Mouse (Mus musculus): ENCODE results near the gene Zfp456.
"Not testable (repeated sequence)": the region's sequence is repeated elsewhere in the genome, so short reads cannot be mapped to it uniquely, and the experiment has no call there.

Gene Zfp456

DNA sequence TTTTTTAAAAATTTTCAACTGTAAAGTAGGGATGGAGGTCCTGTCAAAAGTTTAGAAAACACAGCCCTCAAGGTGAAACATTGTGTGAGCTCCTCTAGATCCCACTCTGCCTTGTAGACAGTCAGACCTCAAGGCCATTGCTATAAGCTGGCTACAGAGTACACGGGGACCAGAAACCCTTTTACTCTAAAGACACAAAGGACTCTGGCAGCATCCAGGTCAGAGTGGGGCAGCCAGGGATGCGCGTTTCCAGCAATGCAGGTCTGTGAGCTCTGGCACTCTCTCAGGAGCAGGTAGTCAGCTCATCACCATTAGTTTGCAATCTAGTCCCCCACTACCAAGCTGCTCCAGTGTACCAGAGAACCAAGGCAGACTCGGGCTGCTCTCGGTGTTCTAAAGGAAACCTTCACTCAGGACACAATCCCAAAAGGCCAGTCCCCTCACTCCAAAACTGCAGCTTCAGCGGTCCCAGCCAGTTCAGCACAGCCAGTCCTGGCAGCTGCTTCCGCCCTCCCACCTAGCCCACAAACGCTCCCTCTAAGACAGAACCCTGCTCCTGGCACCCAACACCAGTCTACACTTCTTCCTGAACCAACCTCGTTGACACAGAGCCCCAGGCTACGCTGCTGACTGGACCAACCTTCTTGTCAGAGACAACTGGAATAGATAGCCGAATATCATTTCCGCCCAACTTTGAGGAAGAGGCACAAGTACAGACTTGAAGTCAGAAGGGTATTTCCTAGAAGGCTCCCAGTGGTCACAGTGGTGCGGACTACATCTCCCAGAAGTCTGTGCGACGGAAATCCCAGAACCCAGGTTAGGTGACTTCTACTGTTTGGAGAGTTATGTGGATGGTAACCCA lies at the start of gene Zfp456, which contains the start of gene Gm28041:
Zfp456 (minus strand) TSS at position 761 of the 862 bp plus-strand sequence.
Gm28041 (minus strand) TSS at position 684 of the 862 bp plus-strand sequence.
- peak; percentile 57 for DNase-seq (ENCODE audit: low read depth, low spot score)

DNA sequence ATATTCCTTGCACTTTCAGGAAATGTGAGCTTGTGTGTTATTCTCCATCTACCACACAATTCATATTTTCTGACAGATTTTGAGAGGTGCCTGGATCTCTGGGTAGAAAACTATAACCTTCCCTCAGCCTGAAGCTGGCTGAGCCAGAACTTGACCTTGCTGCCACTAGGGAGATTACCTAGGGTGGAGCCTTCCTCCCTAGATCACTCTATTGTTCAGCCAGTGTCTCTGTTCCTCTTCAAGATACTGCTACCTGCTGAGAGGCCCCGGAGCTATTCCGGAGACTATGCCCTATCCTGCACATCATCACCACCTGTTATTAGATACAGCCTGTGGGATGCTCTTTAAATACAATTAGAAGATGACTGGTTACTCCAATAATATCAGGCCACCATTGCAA lies 46.9 kb upstream of the Zfp456 start:
- DNase-seq (ENCODE audit: low read depth, low spot score) = not testable (repeated sequence)

DNA sequence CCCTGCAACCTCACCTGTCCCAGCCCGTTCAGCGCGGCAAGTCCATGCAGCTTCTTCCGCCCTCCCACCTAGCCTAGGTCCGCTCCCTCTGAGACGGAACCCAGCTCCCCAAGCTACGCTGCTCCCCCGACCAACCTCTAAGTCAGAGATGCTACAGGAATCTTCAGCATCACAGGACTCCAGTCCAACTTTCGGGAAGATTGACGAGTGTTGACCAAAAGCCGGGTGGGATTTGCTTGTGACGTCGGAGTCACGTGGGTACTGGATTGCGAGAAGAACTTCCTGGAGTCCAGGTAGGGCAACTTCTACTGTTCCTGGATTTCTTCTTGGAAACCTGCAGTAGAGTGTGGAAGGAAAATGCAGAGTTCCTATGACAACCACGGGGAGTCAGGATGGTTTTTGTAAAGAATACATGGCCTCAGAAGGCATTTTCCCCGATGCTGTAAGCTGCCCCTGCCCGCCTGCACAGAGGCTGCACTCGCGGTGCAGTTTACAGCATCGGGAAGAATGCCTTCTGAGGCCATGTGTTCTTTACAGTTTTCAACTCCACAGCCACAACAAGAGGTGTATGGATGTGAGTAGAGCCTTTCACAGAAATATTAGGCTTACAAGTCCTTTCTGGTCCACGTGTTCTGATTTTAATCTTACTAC lies 45.7 kb upstream of the Zfp456 start, which contains the start of gene Zfp459:
Zfp459 (minus strand) TSS at position 212 of the 651 bp plus-strand sequence.
- DNase-seq (ENCODE audit: low read depth, low spot score) = no peak

DNA sequence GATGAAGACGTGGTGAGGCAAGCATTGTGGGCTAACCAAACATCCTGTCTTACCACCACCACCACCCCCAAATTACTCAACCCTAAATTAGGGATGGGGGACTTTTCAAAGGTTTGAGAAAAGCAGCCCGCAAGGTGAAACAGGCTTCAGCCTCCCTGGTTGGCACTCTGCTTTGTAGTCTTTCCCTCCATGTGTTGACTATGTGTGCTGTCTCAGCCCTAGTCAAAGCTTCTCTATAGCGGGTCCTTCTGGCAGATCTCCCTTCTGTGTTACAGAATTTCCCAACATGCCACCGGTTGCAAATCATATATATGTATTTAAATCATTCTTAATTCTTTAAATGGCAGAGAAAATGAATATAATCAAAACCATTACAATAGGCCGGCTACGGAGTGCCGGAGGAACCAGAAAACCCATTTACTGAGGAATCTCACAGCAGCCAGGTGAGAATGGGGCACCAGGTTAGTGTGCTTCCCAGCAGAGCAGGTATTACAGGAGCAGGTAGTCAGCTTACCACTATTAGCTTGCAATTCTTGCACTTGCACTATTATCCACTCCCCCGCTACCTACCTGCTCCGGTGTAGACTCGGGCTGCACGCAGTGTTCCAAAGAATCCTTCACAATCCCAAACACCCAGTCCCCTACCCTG lies 45.1 kb upstream of the Zfp456 start:
- no peak for DNase-seq (ENCODE audit: low read depth, low spot score)

DNA sequence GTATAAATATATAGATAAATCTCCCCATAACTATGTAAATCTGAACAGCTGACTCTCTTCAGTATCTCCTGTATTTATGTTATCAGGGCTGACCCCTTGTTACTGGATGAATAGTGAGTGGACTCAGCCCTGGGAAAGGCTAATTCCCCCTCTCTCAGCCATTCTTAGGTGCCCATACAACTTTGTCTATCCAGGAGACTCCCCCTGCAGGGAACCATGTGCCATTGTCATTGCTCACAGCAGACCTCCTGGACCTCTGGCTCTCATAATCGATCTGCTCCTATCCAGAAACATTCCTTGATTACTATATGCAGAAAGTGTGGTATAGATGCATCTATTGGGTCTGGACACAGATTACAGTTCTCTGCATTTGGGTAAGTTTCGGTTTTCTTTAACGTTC lies 41.2 kb upstream of the Zfp456 start:
- DNase-seq (ENCODE audit: low read depth, low spot score) = no peak

DNA sequence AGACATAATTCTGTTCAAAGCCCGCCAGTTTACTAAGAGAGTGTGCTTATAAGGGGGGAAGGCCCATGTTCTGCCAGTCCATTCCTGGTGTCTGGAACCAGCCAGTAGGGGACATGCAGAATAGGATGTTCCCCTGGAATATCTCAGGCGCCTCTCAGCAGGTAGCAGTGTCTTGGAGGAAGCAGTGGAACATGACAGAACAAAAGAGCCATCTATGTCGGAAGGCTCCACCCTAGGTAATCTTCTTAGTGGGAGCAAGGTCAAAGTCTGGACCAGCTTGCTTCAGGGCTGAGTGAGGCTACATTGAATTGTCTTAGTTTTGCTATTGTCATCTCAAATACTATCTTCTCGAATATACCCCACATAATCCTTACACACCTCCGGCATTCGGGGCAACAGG lies 40.1 kb upstream of the Zfp456 start:
- no peak for DNase-seq (ENCODE audit: low read depth, low spot score)

DNA sequence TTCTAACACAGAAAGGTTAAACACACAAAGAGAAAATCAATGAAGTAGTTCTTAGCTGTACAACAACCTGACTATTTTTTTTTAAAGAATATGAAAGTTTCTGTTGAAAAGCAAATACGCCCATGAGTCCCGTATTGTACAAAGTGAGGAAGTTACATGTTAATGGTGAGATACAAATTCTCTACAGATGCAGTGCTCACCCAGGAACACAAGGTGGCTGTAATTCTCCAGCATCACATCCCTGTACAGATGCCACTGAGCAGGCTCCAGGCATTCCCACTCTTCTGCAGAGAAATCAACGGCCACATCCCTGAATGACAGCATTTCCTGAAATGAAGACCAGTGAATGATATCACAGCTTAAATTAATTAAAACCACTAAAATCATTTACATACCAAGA lies 38.0 kb upstream of the Zfp456 start:
- DNase-seq (ENCODE audit: low read depth, low spot score) = not testable (repeated sequence)

DNA sequence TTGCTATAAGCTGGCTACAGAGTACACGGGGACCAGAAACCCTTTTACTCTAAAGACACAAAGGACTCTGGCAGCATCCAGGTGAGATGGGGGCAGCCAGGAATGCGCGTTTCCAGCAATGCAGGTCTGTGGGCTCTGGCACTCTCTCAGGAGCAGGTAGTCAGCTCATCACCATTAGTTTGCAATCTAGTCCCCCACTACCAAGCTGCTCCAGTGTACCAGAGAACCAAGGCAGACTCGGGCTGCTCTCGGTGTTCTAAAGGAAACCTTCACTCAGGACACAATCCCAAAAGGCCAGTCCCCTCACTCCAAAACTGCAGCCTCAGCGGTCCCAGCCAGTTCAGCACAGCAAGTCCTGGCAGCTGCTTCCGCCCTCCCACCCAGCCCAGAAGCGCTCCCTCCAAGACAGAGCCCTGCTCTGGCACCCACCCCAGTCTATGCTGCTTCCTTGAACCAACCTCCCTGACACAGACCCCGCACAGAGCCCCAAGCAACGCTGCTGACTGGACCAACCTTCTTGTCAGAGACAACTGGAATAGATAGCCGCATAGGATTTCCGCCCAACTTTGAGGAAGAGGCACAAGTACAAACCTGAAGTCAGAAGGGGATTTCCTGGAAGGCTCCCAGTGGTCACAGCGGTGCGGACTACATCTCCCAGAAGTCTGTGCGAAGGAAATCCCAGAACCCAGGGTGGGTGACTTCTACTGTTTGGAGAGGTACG lies 23.7 kb upstream of the Zfp456 start, which contains the start of gene Zfp429:
Zfp429 (minus strand) TSS at position 637 of the 721 bp plus-strand sequence.
- DNase-seq (ENCODE audit: low read depth, low spot score) = peak; percentile 32

DNA sequence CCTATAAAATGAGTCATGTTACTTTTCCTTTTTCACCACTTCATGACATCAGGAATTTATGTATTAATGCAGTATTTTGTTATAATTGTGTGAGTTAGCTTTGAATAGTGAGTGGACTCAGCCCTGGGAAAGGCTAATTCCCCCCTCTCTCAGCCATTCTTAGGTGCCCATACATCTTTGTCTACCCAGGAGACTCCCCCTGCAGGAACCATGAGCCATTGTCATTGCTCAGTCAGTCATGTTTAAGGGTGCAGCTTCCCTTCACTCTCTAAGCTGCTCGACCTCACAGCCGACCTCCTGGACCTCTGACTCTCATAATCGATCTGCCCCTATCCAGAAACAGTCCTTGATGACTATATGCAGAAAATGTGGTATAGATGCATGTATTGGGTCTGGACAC lies 645 bp upstream of the Zfp456 start:
- not testable (repeated sequence) for DNase-seq (ENCODE audit: low read depth, low spot score)

DNA sequence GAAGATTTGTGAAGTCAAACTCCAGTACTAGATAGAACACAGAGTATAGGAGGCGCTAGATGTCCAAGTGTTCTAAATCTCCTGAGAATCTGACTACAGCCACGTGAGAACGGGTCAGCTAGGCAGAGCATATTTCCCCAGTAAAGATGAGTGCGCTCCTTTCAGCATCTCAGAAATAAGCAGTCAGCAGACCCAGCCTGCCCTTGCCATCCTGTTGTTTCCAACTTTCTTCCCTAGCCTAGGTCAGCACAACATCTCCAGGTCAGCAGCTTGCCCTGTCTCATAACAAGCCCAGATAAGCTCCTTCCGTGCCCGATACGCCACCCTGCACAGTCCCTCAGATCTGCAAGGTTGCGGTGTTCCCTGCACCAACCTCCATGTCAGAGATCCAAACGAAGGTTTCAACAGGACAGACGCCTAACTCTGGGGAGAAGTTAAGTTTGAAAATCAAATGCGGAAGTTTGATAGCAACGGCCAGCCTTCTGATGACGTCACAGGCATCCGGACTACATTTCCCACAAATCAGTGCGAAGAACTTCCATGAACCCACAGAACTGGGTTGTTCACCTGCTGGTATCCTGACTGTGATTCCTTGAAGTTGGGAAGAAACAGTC lies 15.4 kb downstream of the Zfp456 start, which contains the start of the genes Gm28044 and Zfp953:
Gm28044 (minus strand) TSS at position 406 of the 614 bp plus-strand sequence.
Zfp953 (minus strand) TSS at position 475 of the 614 bp plus-strand sequence.
- peak; percentile 78 for DNase-seq (ENCODE audit: low read depth, low spot score)

DNA sequence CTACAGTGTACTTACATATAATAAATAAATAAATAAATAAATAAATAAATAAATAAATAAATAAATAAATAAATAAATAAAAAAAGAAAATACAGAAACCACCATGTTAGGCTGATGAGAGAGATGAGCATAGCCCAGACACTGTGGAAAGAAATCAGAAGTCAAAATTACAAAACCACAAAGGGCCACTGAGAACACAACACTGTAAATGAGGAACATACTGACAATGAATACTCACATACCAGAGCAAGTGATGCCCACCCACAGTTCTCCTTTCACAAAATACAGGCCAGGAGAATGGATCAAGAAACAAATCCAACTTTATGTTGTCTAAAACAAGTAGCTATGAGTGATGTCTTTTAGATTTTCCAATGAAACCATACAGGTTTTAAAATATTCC lies 23.8 kb downstream of the Zfp456 start:
- DNase-seq (ENCODE audit: low read depth, low spot score) = no peak

DNA sequence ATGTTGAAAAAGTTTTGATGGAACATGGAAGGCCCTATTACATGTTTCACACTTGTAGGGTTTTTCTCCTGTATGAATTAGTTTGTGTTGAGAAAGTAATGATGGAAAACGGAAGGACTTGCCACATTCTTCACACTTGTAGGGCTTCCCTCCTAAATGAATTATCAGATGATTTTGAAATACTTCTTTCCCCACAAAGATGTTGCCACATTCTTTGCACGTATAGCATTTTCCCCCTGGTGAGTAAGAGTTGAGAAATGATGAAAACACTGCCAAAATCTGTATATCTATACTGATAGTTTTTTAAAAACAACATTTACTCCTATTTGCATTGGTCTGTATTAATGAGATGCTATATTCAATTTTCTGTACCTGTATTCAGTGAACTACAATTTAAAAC lies 32.2 kb downstream of the Zfp456 start:
- DNase-seq (ENCODE audit: low read depth, low spot score) = no peak

DNA sequence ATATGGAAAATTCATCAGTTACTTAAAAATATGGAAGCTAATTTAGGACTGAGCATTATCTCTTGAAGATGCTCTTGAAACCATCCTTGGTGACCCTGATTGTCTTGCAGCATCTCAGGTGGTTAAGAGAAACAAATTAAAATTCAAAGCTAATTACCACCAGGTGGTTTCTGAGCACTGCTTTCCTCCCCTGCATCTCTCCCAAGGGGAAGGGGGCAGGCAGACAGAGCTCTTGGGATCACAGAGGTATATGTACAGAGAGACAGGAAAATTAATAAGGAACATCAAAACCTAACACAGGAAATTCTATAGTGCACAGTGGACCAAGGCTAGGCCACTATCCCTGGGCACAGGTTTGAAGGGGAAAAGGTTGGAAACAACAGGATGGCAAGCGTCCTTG lies 42.7 kb downstream of the Zfp456 start:
- DNase-seq (ENCODE audit: low read depth, low spot score) = no peak

DNA sequence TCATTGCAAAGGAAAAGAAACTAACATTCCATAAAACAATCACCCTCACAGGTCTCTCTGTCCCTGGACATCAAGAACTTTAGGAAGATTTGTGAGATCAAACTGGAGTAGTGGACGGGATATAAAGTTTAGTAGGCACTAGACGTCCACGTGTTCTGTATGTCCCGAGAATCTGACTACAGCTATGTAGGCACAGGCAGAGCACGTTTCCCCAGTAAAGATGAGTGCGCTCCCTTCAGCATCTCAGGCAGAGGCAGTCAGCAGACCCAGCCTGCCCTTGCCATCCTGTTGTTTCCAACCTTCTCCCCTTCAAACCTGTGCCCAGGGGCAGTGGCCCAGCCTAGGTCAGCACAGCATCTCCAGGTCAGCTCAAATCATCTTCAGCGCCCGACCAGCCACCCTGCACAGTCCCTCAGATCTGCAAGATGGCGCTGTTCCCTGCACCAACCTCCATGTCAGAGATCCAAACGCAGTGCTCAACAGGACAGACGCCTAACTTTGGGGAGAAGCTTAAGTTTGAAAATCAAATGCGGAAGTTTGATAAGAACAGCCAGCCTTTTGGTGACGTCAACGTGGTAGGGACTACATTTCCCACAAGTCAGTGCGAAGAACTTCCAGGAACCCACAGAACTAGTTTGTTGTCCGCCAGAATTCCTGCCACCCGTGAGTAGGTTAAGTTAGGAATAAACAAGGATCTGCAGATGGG lies 43.4 kb downstream of the Zfp456 start, which contains the start of gene Zfp595:
Zfp595 (minus strand) TSS at position 552 of the 706 bp plus-strand sequence.
- DNase-seq (ENCODE audit: low read depth, low spot score) = peak; percentile 73
